Mouse (Mus musculus) layer of hippocampus, adult 9-11 months (tissue): Measurements from ENCODE around the gene Il20.

Experiments used
- DNase-seq: peaks from one replicate; pipeline ENCODE4 v3.0.0; 2022

Il20 gene

DNA sequence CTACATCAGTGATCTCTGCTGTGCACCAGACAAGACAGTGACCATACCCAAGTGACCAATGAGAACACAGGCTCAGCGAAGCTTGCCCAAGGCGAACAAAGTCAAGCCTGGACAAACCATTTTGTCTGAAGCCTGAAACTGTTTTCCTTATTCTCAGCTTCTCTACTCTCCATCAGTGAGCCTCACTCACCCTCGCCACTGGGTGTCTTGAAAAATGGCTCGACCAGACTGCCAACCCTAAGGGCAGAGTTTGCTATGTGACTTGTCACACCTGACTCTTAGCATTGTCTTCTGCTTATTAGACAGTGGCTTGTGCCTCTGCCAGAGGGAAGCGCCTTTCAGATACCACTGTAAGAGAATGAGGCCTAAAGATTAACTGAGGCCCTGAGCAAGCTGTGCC lies 46.5 kb downstream of the Il20 start:
- no peak for DNase-seq

DNA sequence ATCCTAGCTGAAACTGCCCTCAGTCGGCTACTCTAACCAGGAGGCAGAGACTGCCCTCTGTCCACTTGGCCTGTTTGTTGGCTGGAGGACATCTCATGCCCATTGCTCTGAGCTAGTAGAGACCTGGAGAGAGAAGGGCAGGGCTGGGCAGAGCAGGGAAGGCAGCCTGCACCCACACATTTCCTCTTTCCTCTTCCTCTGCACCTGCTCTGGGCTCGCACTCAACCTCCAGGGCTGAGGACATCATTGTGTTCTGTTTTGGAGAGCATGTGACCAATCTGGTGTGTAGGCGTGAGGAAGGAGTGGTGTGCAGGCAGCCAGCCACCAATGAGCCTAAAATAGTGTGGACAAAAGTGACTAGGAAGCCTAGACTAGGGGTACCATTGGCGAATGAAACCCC lies 47.0 kb downstream of the Il20 start:
- peak; percentile 22 for DNase-seq

DNA sequence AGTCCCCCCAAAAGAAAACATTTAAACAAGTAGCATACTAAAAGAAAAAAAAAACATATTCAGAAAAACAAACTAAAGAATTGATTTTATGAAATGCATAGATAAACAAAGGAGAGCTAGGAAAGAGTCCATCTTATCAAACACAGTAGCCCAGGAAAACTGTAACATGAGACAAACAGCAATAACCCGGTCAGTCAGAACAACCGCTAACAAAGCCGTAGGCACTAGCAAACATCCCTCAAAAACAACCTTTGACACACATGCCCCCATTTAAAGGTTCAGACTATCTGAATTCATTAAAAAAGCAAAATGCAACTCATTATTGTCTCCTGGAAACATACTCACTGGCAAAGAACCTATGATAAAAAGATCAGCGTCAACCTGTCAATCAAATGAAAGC lies 53.8 kb downstream of the Il20 start:
- DNase-seq, result no peak
